Mouse (Mus musculus): ENCODE results near the gene Mical1.

Mical1 gene

GRCm38 (mm10) chr10:41477278-41478181, 1.4 kb downstream of the Mical1 start:
- peak; percentile 79 for DNase-seq (ENCODE audit: low read depth)

GRCm38 (mm10) chr10:41479961-41480360, 3.8 kb downstream of the Mical1 start:
- no peak for DNase-seq (ENCODE audit: low read depth)

- no peak for DNase-seq (ENCODE audit: low read depth)
Observed at GRCm38 (mm10) chr10:41480938-41481880, 5.1 kb downstream of the Mical1 start.

GRCm38 (mm10) chr10:41482446-41482845, 6.3 kb downstream of the Mical1 start:
- DNase-seq (ENCODE audit: low read depth), result no peak

- no peak for DNase-seq (ENCODE audit: low read depth)
Observed at GRCm38 (mm10) chr10:41485778-41486177, 9.7 kb downstream of the Mical1 start.

- peak; percentile 52 for DNase-seq (ENCODE audit: low read depth)
Observed at GRCm38 (mm10) chr10:41486506-41487170, 10.5 kb downstream of the Mical1 start.

- DNase-seq (ENCODE audit: low read depth), result peak; percentile 48
Observed at GRCm38 (mm10) chr10:41488877-41489276, 12.8 kb downstream of the Mical1 start.

- DNase-seq (ENCODE audit: low read depth), result no peak
Observed at GRCm38 (mm10) chr10:41489294-41489693, 13.2 kb downstream of the Mical1 start.

GRCm38 (mm10) chr10:41489708-41490517, 13.8 kb downstream of the Mical1 start, which contains the start of the genes Smpd2 and Ppil6:
TSS of gene Smpd2 (minus strand) at chr10:41490369.
TSS of gene Ppil6 (plus strand) at chr10:41490439.
- DNase-seq (ENCODE audit: low read depth), result peak; percentile 97

GRCm38 (mm10) chr10:41490518-41490873, 14.4 kb downstream of the Mical1 start:
- no peak for DNase-seq (ENCODE audit: low read depth)

- no peak for DNase-seq (ENCODE audit: low read depth)
Observed at GRCm38 (mm10) chr10:41491111-41491510, 15.0 kb downstream of the Mical1 start.

GRCm38 (mm10) chr10:41500941-41501340, 24.8 kb downstream of the Mical1 start:
- no peak for DNase-seq (ENCODE audit: low read depth)

GRCm38 (mm10) chr10:41504996-41505395, 28.9 kb downstream of the Mical1 start:
- no peak for DNase-seq (ENCODE audit: low read depth)

- peak; percentile 93 for DNase-seq (ENCODE audit: low read depth)
Observed at GRCm38 (mm10) chr10:41505446-41505845, 29.3 kb downstream of the Mical1 start.

- peak; percentile 45 for DNase-seq (ENCODE audit: low read depth)
Observed at GRCm38 (mm10) chr10:41509160-41509559, 33.0 kb downstream of the Mical1 start.

GRCm38 (mm10) chr10:41514301-41514700, 38.2 kb downstream of the Mical1 start:
- no peak for DNase-seq (ENCODE audit: low read depth)

- no peak for DNase-seq (ENCODE audit: low read depth)
Observed at GRCm38 (mm10) chr10:41514921-41515320, 38.8 kb downstream of the Mical1 start.

- DNase-seq (ENCODE audit: low read depth), result peak; percentile 88
Observed at GRCm38 (mm10) chr10:41518508-41518980, 42.4 kb downstream of the Mical1 start.

GRCm38 (mm10) chr10:41518981-41519618, 43.0 kb downstream of the Mical1 start, which contains the start of gene Cd164:
TSS of gene Cd164 (plus strand) at chr10:41519414.
- peak; percentile 97 for DNase-seq (ENCODE audit: low read depth)

Data from NIH3T3 (cell line).